Mouse (Mus musculus): ENCODE data around the gene Tmem100. TPM values are rescaled to one million over a fixed set of nuclear protein-coding genes. Genes with fewer than 3 reads are reported as not detected.

The Tmem100 gene
- polyA plus RNA-seq, 1 experiment = 0.69 TPM

DNA sequence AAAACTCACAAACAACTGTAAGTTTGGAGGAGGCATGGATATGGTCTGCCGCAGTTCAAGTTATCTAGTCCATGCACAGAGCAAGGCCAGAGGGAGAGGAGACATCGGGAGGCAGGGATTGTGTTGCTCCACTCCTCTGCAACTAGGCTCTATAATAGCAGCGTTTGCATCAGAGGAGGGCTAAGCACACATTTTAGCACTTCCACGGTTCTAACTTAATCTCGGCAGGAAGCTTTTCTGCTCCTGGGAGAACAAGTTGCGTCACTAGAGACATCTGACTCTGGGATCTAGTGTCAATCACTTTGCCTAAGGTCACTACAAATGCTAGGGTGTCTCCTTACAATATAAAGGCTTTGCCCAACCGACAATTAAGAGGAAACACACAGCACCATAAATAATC lies 16.1 kb downstream of the Tmem100 start:
- H3K27ac ChIP-seq (ENCODE audit: control insufficient read depth, insufficient read depth, low read depth, low read length) = no peak overlapping the region
- no peaks in the 10 kb centered on the region for H3K4me1 ChIP-seq (ENCODE audit: control insufficient read depth, insufficient read depth, low read length)
- no peak for TF ChIP-seq POLR2A (IDR thresholded peaks at IDR 0.05; ENCODE audit: control insufficient read depth, low read depth, low read length)
- no peak for TF ChIP-seq CTCF (IDR thresholded peaks at IDR 0.05; ENCODE audit: control insufficient read depth, insufficient read depth, insufficient replicate concordance, low read depth, low read length)
- H3K4me3 ChIP-seq (ENCODE audit: control insufficient read depth, low read depth, low read length) = no peak overlapping the region
- no peaks in the 10 kb centered on the region for H3K36me3 ChIP-seq (ENCODE audit: control insufficient read depth, insufficient read depth, low read length)
- no peaks in the 10 kb centered on the region for H3K27me3 ChIP-seq (ENCODE audit: control insufficient read depth, insufficient read depth, low read length)

DNA sequence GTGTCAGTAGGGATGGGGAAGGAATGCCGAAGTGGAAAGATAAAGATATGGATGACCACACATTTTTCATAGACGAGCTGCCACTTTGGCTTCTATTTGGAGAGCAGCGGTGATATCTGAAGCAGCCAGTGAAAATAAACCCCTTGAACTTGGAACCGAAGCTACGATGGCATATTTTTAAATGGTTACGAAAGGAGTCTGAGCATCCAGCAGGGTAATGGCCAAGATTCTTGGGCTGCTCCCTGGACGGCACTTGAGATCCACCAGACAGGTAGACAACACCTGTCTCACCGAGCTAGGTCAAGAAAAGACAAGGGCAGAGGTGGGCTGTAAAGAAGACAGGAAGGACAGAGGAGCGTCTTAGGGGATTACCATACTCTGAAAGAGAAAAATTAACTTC lies 17.1 kb downstream of the Tmem100 start:
- H3K36me3 ChIP-seq (ENCODE audit: control insufficient read depth, insufficient read depth, low read length) = no peaks in the 10 kb centered on the region
- TF ChIP-seq CTCF (IDR thresholded peaks at IDR 0.05; ENCODE audit: control insufficient read depth, insufficient read depth, insufficient replicate concordance, low read depth, low read length) (no peak), POLR2A (IDR thresholded peaks at IDR 0.05; ENCODE audit: control insufficient read depth, low read depth, low read length) (no peak)
- no peak overlapping the region for H3K27ac ChIP-seq (ENCODE audit: control insufficient read depth, insufficient read depth, low read depth, low read length)
- no peaks in the 10 kb centered on the region for H3K4me1 ChIP-seq (ENCODE audit: control insufficient read depth, insufficient read depth, low read length)
- no peak overlapping the region for H3K4me3 ChIP-seq (ENCODE audit: control insufficient read depth, low read depth, low read length)
- no peaks in the 10 kb centered on the region for H3K27me3 ChIP-seq (ENCODE audit: control insufficient read depth, insufficient read depth, low read length)

DNA sequence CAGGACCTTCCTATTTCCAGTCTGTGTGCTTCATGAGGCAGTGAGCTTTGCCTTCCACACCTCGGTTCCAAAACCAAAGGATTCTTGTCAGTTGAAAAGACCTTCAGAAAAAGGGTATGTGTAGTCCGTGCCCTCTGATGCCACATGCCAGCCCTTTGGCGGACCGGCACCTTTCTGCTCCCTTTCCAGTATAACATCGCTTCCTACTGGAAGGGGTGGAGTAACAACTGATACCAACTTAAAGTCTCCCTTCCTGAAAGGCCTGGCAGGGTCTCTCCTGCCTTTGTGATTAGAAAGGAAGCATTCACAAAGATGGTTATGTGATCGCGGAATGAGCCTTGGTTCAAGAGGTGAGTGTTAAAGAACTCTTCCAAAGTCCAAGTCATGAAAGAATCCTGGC lies 19.9 kb downstream of the Tmem100 start:
- H3K4me1 ChIP-seq (ENCODE audit: control insufficient read depth, insufficient read depth, low read length) = no peaks in the 10 kb centered on the region
- H3K36me3 ChIP-seq (ENCODE audit: control insufficient read depth, insufficient read depth, low read length) = no peaks in the 10 kb centered on the region
- no peak overlapping the region for H3K4me3 ChIP-seq (ENCODE audit: control insufficient read depth, low read depth, low read length)
- H3K27me3 ChIP-seq (ENCODE audit: control insufficient read depth, insufficient read depth, low read length) = no peaks in the 10 kb centered on the region
- TF ChIP-seq CTCF (IDR thresholded peaks at IDR 0.05; ENCODE audit: control insufficient read depth, insufficient read depth, insufficient replicate concordance, low read depth, low read length) = no peak
- TF ChIP-seq POLR2A (IDR thresholded peaks at IDR 0.05; ENCODE audit: control insufficient read depth, low read depth, low read length) = no peak
- H3K27ac ChIP-seq (ENCODE audit: control insufficient read depth, insufficient read depth, low read depth, low read length) = no peak overlapping the region

DNA sequence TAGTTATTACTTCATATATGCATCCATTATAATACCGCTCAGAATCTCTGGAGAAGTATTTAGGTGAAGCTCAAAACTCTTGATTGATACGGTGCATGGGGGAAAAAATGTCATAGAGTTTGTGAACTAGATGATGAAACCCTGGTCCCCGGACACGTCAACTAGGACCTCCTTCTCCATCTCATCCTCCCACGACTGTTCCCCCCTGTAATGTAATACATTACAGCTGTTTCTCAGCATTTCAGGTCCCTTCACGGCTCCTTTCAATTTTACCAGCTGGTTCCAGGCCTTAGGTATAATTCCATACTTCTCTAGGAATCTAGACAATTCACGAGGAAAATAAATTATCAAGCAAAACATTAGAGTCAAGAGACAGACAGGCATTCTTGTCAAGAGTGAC lies 22.6 kb downstream of the Tmem100 start:
- H3K4me3 ChIP-seq (ENCODE audit: control insufficient read depth, low read depth, low read length) = no peak overlapping the region
- TF ChIP-seq POLR2A (IDR thresholded peaks at IDR 0.05; ENCODE audit: control insufficient read depth, low read depth, low read length) (no peak), CTCF (IDR thresholded peaks at IDR 0.05; ENCODE audit: control insufficient read depth, insufficient read depth, insufficient replicate concordance, low read depth, low read length) (no peak)
- no peaks in the 10 kb centered on the region for H3K27me3 ChIP-seq (ENCODE audit: control insufficient read depth, insufficient read depth, low read length)
- H3K36me3 ChIP-seq (ENCODE audit: control insufficient read depth, insufficient read depth, low read length) = no peaks in the 10 kb centered on the region
- no peaks in the 10 kb centered on the region for H3K4me1 ChIP-seq (ENCODE audit: control insufficient read depth, insufficient read depth, low read length)
- H3K27ac ChIP-seq (ENCODE audit: control insufficient read depth, insufficient read depth, low read depth, low read length) = no peak overlapping the region

DNA sequence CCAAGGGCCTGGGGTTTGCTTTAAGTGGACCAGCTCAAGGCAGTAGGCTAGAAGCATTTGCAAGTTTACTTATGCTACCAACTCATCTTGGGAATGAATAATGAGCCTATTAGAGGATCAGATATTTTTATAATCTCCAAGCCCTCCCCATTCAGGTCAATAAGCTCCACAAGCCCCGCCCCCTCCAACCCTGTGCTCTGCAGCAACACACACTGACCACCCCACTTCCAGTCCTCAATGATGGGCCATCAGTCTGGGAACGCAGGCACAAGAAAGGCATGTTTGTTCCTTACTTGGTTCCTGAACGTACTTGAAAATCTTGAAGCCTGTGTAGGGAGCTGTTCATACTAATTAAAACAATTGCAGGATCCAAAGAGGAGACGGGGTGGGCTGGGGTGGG lies 23.7 kb downstream of the Tmem100 start:
- H3K27ac ChIP-seq (ENCODE audit: control insufficient read depth, insufficient read depth, low read depth, low read length) = no peak overlapping the region
- no peaks in the 10 kb centered on the region for H3K27me3 ChIP-seq (ENCODE audit: control insufficient read depth, insufficient read depth, low read length)
- no peaks in the 10 kb centered on the region for H3K4me1 ChIP-seq (ENCODE audit: control insufficient read depth, insufficient read depth, low read length)
- no peak overlapping the region for H3K4me3 ChIP-seq (ENCODE audit: control insufficient read depth, low read depth, low read length)
- TF ChIP-seq CTCF (IDR thresholded peaks at IDR 0.05; ENCODE audit: control insufficient read depth, insufficient read depth, insufficient replicate concordance, low read depth, low read length) (no peak), POLR2A (IDR thresholded peaks at IDR 0.05; ENCODE audit: control insufficient read depth, low read depth, low read length) (no peak)
- H3K36me3 ChIP-seq (ENCODE audit: control insufficient read depth, insufficient read depth, low read length) = no peaks in the 10 kb centered on the region

GRCm38 (mm10) chr11:90054401-90054800 lies 24.3 kb downstream of the Tmem100 start:
- Histone ChIP-seq H3K4me1 (ENCODE audit: control insufficient read depth, insufficient read depth, low read length) (no peaks in the 10 kb centered on the region), H3K36me3 (ENCODE audit: control insufficient read depth, insufficient read depth, low read length) (no peaks in the 10 kb centered on the region), H3K4me3 (ENCODE audit: control insufficient read depth, low read depth, low read length) (no peak overlapping the region), H3K27me3 (ENCODE audit: control insufficient read depth, insufficient read depth, low read length) (no peaks in the 10 kb centered on the region), H3K27ac (ENCODE audit: control insufficient read depth, insufficient read depth, low read depth, low read length) (no peak overlapping the region)
- TF ChIP-seq CTCF (IDR thresholded peaks at IDR 0.05; ENCODE audit: control insufficient read depth, insufficient read depth, insufficient replicate concordance, low read depth, low read length) (no peak), POLR2A (IDR thresholded peaks at IDR 0.05; ENCODE audit: control insufficient read depth, low read depth, low read length) (no peak)

DNA sequence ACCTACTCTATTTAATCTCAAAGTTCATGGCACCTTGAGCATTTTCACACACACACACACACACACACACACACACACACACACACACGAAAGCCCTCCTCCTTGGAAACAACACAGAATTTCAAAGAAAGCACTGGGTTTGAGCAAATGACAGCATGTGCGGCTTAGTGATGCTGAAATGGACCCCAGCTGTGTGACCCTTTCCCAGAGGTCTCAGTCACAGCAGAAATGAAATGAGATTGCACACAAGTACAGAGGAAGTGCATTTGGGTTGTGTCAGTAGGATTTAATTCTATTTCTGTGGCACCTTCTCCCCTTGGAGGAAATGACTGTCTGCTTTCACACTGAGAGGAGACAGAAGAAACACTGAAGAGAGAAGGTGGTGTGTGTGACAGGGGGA lies 26.9 kb downstream of the Tmem100 start:
- no peaks in the 10 kb centered on the region for H3K4me1 ChIP-seq (ENCODE audit: control insufficient read depth, insufficient read depth, low read length)
- H3K4me3 ChIP-seq (ENCODE audit: control insufficient read depth, low read depth, low read length) = no peak overlapping the region
- H3K36me3 ChIP-seq (ENCODE audit: control insufficient read depth, insufficient read depth, low read length) = no peaks in the 10 kb centered on the region
- no peak overlapping the region for H3K27ac ChIP-seq (ENCODE audit: control insufficient read depth, insufficient read depth, low read depth, low read length)
- no peak for TF ChIP-seq CTCF (IDR thresholded peaks at IDR 0.05; ENCODE audit: control insufficient read depth, insufficient read depth, insufficient replicate concordance, low read depth, low read length)
- no peak for TF ChIP-seq POLR2A (IDR thresholded peaks at IDR 0.05; ENCODE audit: control insufficient read depth, low read depth, low read length)
- no peaks in the 10 kb centered on the region for H3K27me3 ChIP-seq (ENCODE audit: control insufficient read depth, insufficient read depth, low read length)

DNA sequence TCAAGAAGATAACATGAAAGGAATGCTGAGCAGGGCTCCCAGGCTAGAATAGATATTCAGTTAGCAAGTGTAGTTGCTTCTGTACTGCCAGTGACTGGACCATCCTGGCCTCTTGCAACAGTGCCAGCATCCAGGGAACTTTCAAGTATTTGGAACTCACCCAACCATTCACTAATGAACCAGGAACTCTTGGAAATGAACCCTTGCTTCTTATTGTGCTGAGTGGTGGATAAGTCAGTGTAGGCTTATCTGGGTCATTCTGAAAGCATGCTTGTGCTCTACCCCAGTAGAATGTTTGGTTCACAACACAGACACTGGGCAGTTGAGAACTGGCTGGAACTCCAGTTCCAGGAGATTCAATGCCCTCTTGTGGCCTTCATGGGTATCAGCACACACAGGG lies 29.1 kb downstream of the Tmem100 start:
- TF ChIP-seq POLR2A (IDR thresholded peaks at IDR 0.05; ENCODE audit: control insufficient read depth, low read depth, low read length) (no peak), CTCF (IDR thresholded peaks at IDR 0.05; ENCODE audit: control insufficient read depth, insufficient read depth, insufficient replicate concordance, low read depth, low read length) (no peak)
- no peaks in the 10 kb centered on the region for H3K27me3 ChIP-seq (ENCODE audit: control insufficient read depth, insufficient read depth, low read length)
- H3K36me3 ChIP-seq (ENCODE audit: control insufficient read depth, insufficient read depth, low read length) = no peaks in the 10 kb centered on the region
- H3K4me3 ChIP-seq (ENCODE audit: control insufficient read depth, low read depth, low read length) = no peak overlapping the region
- no peak overlapping the region for H3K27ac ChIP-seq (ENCODE audit: control insufficient read depth, insufficient read depth, low read depth, low read length)
- no peaks in the 10 kb centered on the region for H3K4me1 ChIP-seq (ENCODE audit: control insufficient read depth, insufficient read depth, low read length)
